Mouse (Mus musculus): ENCODE results near the gene Znrf3.

Znrf3 gene

DNA sequence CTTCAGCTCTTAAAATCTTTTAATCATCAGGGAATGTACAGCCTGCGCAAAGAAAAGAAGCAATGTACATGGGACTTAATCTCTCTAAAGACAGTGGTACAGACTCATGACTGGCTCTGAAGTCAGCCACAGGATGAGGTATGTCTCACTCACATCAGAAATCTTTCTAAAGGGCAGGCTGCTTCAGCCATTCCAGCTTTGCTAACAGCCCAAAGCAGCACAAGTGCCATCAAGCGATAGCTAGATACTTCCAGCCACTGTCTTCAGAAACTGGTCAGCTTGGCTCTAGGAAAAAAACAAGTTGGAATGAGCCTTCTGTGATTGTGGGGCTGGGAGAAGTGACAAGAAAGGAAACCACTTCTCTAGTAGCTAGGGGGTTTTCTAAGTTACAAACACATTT lies 7.0 kb downstream of the Znrf3 start:
- DNase-seq (ENCODE audit: low spot score): no peak

DNA sequence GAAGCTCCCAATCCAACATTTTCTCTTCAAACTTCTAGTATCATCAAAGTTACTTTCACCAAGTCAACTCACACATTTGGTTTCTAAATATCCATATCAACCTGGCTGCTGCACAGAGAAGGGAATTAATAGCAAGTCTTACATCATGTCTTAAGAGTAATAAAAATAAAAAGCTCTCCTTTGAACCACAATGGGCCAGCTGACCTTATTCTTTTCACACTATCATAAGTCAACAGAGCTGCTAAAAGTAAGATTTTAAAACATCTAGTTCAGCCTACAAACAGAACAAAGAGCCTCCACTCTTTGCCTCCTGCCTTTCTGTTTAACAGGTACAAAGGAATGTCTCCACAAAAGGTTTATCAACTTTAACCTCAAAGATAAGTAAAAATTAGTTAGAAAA lies 7.7 kb downstream of the Znrf3 start:
- no peak for DNase-seq (ENCODE audit: low spot score)

DNA sequence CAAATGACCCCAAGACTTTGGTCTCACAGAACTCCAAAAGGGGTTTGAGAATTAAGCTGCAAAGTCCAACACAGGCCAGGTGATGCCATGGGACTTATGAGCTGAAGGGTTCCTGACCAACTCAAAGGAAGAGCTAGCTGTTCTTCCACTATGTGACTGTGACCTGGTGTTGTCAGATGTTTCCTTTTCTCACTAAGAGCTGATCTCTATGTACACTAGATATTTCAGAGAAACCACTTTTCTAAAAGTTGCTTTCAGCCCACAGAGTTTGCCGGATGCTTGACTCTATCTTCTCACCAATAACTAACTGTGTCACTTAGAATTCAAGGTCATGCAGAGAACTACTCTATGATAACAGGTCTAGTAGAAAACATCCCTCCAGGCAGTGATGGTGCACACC lies 9.2 kb downstream of the Znrf3 start:
- no peak for DNase-seq (ENCODE audit: low spot score)

DNA sequence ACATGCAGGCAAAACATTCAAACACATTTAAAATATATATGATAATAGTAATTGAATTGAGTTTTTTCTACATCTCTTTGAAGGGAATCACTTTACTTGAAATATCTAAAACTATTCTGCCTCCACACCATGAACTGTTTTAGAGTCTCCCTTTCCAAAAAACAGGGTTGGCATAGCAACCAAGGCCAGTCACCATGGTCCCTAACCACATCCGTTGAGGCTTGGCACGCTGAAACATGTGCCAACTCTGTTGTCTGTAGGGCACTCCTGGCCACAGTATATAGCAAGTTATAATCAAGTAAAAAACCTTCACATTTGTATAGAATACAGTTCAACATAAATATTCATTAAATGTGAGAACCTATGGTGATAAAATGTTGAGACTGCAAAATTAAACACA lies 12.3 kb downstream of the Znrf3 start:
- DNase-seq (ENCODE audit: low spot score): peak; percentile 68

DNA sequence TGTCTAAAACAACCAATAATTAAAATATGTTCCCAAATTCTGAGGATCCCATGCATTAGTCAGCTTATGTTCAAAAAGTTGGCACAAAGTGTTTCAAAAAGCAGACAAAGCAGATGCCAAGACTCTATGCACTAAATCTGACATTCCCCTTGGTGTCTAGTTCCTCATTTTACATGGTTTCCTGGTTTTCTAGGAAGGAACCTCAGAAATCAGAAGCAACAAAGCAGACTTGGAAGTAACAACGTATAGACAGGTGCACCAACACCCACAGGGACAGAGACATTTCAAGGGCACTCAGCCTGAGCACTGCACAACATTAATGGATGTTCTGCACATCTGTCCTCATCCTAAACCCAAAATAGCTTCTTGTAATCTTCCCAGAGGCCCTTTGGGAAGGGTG lies 13.8 kb downstream of the Znrf3 start:
- no peak for DNase-seq (ENCODE audit: low spot score)

DNA sequence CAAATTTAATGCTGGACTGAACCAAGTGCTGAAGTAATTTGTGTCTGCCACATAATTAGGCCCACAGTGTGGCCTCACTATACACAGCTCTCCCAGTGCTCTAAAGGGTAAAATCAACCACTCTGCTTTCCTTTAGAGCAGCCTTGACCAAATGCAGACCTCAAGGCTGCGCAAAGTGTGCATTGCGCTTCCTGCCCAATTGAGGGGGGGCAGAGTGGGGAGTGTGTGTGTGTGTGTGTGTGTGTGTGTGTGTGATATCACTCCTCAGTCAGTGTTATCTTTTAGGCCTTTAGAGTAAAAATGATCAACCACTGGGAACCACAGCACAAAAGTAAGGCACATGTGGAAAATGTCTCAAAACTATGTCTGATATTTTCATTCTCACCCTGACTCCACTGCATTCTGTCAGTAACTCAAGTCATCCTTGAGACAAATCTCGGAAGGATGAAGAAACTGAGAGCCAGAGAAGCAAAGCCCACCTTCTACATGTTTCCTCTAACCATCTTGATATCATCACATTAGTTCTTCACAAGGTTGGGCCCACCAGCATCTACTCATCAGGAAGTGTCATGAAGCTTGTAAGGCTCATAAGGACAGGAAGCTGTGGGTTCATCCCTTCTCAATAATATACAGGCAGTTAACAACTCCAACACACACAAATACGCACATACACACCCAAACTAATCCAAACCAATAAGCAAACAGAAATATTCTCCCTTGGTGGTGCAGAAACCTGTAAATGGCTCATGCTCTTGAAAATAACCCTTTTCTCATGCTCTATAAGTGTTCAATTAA lies 15.1 kb downstream of the Znrf3 start:
- no peak for DNase-seq (ENCODE audit: low spot score)

DNA sequence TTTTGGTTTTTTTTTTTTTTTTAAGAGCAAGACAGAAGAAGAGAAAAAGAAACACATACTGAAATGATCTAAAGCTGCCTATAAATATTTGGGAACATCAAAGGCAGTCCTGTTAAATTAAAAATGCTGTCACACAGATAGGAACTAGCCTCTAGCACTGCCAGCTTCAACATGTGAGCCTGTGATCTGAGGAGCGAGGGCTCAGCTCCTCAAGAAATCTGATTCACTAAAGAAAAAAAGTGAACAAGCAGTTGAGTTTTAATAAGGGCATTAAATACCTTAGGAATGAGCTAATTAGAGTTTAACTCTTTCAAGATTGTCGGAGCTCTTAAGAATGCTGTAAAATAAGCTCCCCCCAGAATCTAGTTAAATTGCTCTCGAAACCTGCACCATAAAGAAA lies 17.4 kb downstream of the Znrf3 start:
- DNase-seq (ENCODE audit: low spot score): no peak

DNA sequence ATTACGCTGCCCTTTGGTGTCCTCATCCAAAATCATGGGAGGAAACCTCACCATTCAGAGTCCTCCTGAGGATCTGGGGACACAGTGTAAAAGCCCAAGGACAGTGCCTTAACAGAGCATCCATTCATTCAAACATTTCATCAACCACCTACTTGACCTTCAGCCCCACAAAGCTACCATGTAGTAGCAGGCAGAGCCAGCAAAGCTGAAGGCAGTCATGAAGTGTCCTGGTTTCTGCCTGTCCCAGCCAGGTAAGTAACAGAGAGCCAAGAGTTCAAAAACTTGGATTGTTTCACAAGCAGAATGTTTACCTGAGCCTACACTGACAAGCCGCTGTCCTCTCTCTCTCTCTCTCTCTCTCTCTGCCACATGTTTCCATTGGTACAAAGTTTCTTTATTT lies 18.3 kb downstream of the Znrf3 start:
- no peak for DNase-seq (ENCODE audit: low spot score)

DNA sequence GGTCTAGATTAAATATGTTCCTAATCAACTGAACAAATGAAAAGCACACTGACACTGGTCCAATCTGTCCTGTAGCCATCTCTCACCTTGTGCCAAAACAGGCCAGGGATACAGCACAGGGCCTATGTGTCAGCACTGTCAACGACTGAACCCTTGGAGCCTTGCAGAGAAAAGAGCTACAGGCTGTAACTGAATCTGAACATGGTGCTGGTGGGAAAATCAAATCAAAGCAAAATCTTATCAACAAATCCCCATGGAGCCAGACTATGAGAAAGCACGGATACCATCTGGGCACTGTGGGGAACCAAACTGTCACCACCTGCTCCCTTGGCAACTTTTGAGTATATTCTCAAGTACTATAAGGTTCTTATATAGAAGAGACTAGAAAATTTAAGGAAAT lies 19.5 kb downstream of the Znrf3 start:
- DNase-seq (ENCODE audit: low spot score): no peak

DNA sequence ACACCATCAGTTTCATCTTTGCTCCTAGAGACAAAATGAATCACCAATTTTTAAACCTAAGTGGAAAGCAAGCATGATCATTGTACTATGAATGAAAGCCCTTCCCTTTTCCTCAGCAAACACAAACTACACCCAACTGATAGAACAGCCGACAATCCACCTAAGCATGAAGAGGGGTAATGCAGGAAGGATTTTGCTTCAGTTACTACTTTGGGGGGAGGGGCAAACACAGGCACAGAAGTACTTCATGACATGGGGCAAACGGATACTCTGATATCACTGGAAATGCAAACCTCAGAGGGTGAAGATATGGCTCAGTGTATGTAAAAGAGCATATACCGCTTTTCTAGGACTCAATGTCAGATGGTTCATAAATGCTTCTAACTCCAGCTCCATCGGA lies 20.5 kb downstream of the Znrf3 start:
- DNase-seq (ENCODE audit: low spot score): no peak

DNA sequence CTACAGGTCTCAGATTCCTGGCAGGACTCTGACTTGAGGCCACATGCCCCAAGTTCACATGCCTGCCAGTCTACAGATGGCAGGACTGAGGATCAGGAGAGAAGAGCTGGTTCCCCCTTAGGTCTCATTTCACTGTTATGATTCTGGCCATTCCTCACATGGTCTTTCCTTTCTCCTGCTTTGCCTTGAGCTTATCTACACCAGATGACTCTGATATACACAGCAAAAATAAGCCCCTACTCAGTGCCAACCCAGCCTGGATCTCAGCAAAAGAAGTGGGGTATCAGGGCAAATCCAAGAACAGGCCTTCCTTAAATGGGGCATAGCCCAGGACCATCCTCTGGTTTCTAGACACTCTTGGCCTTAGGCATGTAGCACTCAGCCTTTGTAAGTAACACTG lies 21.6 kb downstream of the Znrf3 start:
- no peak for DNase-seq (ENCODE audit: low spot score)

DNA sequence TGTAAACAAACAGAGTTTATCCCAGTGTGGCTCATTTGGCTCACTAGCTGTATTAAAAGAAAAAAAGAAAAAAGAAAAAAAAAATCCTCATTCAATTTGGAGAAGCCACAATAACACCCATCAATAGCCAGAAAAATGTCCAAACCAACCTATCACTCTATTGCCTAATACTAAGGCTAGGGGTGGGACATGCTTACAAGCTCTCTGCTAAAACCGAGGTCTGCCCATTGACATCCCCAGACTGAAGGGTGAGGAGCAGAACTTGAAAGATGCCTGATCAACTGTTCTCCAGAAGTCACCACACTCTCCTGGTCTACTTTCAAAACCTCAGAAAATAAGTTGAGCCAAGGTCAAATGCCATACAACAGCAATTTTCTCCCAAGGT lies 22.4 kb downstream of the Znrf3 start:
- DNase-seq (ENCODE audit: low spot score): no peak

DNA sequence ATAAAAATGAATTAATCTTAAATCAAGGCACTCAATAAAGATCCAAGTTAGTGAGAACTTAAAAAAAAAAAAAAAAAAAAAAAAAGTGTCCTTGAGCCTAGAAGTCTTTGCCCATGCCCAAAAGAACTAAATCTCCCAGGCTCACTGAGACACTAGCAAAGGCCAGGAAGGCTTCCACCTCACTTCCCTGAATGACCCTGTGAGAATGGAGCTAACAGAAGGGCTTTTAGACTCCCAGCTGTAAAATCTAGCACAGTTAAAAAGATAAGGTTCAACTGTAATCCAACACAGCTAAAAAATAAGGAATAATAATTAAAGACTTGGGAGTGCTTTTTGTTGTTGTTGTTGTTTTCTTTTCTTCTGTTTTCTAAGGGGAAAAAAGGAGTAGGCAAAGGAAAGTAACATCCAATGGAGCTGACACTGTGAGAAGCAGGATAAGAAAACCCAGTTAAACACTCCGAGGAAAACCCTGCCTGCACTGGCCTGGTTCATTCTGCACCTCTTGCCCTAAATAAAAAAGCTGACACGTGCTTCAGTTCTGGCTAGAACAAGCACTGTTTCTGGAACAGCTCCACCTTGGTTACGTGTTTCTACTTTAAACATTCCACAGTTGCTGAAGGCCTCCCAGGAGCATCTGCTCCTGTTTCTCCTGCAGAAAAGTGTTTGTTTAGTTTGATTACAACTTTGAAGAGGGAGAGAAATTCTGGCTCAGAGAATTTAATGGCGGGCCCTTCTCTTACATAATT lies 23.0 kb downstream of the Znrf3 start:
- no peak for DNase-seq (ENCODE audit: low spot score)

DNA sequence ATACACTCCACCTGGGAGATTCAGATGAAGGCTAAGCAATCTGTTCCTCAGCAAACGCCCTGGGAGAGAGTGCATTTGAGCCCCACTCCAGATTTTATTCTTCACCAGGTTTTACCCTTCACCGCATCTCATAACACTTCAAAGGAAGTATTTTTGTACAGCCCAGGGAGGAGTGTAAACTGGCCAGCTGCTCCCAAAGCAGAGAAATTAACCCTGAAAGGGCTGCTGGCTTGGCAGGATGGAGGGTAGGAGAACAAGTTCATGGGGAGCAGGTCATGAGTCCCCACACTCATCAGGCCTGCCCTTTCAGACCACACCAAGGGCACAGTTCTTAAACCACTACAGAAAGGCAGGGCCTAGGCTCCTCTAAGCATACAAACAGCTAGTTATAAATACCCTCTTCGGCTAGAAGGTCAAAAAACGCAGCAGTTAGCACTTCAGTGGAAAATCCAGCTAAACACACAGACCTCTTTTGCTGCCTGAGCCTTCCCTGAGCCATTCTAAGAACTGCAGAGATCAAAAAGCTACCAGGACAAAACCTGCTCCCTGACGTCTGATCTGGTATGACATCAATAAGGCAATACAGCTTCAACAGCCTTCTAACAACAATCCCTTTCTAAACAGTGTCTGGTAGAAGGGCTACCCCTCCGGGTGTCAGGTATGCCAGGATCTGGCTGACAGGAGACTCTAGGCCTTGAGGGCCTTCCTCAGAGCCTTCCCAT lies 28.9 kb downstream of the Znrf3 start:
- DNase-seq (ENCODE audit: low spot score): no peak

DNA sequence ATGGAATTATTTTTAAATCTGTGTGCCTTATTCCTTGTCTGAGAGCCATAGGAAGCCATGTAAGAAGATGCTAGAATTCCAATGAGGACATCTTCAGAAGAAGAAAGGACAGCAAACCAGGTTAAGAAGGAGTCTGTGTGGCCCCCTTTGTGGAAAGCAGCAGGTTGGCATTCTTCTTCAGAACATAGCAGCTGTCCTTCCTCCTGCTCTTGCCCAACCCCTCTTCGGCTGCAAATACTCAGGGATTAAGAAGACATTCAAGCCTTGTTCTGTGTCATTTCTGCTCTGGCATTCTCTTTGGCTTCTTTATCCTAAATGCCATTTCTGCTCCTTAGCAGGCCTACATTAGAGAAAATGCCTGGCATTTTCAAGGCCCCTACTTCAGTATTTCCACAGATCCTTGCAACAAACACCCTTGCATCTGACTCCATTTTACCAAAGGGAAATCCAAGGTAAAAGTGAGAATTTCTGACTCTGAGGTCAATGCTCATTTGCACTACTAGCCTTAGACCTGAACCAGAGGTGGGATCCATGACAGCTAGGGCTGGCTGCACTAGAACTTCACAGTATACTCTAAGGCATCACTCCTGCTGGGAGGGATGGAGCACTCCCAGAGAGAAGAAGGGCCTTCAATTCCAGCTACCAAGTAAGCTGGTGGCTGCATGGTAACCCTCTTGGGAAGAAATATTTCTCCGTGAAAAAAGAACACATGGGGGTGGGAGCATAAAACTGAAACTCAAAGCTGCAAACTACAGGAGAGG lies 29.6 kb downstream of the Znrf3 start:
- DNase-seq (ENCODE audit: low spot score): no peak

DNA sequence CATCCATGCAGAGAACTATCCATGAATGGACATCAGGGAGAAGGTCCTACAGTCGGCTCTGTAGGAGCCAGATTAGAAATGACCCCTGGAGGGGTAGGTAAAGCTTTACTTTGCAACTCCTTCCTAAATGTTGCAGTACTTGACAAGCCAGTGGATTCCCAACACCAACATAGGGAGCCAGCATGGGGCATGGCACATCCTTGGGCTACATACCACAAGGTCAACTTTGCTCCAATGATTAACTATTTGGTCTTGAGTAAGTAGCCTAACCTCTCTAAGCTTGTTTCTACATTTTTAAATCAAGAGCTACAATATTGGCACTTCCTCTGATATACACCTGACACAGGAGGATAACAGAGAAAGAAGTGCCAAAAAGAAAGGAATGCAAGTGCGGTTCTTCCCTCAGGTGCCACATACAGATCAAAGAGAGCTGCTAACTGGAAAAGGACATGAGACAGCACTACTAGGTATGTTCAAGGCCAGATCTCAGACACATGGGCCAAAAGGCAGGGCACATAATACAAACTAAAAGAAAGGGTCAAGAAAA lies 31.9 kb downstream of the Znrf3 start:
- DNase-seq (ENCODE audit: low spot score): no peak

DNA sequence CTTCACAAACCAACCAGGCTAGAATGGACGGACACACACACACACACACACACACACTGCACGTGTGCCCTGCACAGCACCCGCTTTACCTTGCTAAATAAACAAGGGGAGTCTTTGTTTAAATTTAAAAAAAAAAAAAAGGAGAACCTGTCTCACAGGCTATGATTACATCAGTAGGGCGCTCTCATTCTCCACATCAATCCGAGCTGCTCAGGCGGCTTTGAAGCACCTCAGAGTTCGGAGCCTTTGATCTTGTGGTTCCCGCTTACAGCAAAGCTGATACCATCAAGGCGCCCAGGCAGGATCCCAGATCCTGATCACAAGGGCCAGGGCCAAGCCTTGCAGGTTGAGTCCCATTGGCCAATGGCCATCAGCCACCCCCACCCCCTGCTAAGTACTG lies 33.1 kb downstream of the Znrf3 start:
- DNase-seq (ENCODE audit: low spot score): peak; percentile 16

DNA sequence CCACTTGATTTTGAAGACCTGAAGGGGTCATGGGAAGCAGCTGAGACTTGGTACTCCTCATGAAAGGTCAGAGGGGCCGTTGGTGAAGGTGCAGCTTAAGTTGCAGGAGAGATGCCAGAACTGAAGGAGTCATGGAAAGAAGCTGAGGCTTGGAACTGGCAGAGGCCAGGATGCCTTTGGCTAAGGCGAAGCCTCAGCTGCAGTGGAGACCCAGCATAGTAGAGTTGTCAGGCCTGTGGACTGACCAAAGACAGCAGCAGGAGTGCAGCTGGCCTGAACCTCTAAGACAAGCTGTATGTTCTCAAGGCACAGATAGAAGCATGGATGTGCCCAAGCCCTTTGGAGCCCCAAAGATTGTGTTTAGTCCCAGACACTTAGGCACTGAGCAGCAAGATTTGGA lies 40.5 kb downstream of the Znrf3 start:
- DNase-seq (ENCODE audit: low spot score): no peak

DNA sequence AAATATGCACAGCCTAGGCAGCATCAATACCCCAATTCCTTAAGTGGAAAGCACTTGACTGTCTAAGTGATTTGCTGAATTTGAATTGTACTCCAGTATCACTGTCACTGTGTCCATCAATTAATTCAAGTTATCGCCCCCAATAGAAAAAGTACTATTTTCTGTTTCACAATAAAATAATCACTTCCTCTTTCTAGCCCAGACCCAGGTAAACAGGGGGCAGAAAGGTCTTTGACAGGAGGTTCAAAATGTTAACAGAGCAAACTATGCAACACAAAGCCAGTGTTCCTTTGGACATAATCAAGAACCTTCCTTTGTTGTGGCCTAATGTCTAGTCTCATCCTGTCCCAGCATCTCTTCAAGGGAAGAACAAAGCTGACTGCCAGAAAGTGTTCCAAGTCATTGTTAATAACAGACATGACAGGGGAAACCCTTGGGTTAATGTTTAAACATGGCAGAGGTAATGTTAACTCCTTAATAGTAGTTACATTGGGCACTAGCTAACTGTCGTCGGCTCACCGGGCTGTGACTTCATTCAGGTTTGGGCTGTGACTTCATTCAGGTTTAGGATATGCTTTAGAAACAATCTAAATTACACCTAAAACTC lies 42.4 kb downstream of the Znrf3 start:
- DNase-seq (ENCODE audit: low spot score): no peak

DNA sequence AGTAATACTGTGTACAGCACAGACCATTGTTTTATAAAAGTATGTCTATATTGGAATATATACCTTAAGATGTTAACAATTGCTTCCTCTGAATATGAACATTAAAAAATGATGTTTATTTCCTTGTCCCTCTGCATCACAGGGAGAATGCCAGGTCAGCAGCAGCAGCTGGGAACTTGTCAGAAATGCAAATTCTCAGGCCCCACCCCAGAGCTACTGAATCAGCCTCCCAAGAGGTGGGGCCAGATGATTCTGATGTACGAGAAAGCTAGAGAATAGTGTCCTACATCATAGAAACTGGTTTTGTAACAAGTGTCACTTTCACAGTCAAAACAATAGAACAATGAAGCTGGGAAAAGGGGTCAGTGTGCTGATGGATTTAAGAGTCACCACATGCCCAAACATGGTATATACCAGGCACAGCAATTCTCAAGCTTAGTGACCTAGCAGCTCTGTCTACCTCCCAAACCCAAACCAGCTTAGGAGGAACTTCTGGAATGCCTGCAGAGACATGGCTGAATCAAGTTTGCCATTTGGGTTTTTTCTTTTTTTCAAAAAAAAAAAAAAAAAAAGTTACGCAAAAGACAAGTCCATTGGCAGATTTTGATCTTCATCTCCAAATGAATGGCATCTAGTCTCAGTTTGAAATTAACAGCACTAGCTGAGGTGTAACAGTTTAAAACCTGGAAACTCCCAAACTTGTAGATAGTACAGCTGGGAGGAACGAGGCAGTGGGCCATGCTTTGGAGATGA lies 46.2 kb downstream of the Znrf3 start:
- no peak for DNase-seq (ENCODE audit: low spot score)
